Mouse (Mus musculus): Measurements from ENCODE around the gene Kcnk15.

- TF ChIP-seq CTCF (IDR thresholded peaks at IDR 0.05; ENCODE audit: extremely low read depth, insufficient read depth, low read length): no peak
- no peak for TF ChIP-seq POLR2A (IDR thresholded peaks at IDR 0.05; ENCODE audit: extremely low read depth, insufficient read depth, low read length)
These were observed 36.0 kb downstream of the Kcnk15 start for GRCm38 (mm10) chr2:163889411-163889810.
